Mouse (Mus musculus) adrenal gland, postnatal 36 days (tissue): ENCODE measurements around the gene Arl4c. TPM values are rescaled to one million over a fixed set of nuclear protein-coding genes. Genes with fewer than 3 reads are reported as not detected.

Experiments used
- DNase-seq, 2 experiments: peaks; one replicate each; pipeline ENCODE4 v3.0.0; 2021; ENCODE audit warnings: mixed read lengths in 1 of 2
- total RNA-seq, 2 experiments: library from RNA; stranded (reverse); gene quantifications; 2 replicates each; pipeline ENCODE4 v1.2.3; 2021

The Arl4c gene
- total RNA-seq, 2 experiments from 2014 or later = 11.2 to 15.2 TPM

DNA sequence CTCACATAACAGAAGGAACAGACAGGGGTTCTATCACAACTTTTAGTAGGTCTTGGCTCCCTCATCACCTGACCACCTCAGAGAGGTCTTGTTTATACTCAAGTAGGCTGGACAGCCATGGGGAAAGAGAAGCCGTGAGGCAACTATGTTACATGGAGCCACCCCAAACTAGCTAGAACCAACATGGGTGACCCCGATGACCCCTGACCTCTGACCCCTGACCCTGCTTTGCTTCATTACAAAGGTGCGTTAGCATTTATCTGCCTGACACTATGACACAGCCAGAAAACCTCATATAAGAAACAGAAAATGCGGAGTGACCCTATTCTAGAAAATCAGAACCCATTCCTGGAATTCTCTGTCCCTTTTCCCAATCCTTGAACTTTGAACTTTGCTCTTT lies 77.6 kb downstream of the Arl4c start:
- no peak for DNase-seq

DNA sequence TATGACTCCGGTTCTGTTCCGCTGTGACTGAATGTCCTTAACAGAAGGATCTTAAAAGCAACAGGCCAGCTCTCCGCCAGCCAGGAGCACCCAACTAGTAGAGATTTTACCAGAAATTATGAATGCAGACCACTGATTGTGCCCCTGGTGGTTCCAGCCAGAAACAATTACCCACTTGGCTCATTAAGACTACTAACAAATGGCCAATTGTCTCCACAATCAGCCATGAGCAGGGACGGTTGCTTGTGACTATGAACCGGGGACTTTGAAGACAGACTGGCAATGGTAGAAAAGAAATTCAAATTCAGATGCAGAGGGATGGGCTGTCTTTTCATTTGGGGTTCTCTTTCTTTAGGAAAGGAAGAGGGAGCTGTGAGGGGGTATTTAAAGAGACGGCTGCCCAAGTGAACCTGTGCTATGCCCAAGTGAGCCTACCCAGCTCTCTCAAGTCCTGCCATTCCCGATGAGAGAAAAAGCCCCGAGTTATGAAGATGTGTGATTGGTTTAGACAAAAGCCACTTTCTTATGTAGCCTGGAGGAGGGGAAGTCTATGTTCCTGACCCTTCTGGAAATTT lies 78.4 kb downstream of the Arl4c start:
- no peak for DNase-seq

Other genes starting within 250 kb of the Arl4c start
- gene Glrp1, start 192.2 kb downstream of the Arl4c start, total RNA-seq = not detected